Mouse (Mus musculus) CD4-positive helper T cell, adult 2 months (primary cell): ENCODE measurements around the gene Heatr3.

Experiments
- DNase-seq: peaks from one replicate; pipeline ENCODE4 v3.0.0-alpha.2; 2012; ENCODE audit warnings: low read depth, missing footprints, low spot score

Gene Heatr3

DNA sequence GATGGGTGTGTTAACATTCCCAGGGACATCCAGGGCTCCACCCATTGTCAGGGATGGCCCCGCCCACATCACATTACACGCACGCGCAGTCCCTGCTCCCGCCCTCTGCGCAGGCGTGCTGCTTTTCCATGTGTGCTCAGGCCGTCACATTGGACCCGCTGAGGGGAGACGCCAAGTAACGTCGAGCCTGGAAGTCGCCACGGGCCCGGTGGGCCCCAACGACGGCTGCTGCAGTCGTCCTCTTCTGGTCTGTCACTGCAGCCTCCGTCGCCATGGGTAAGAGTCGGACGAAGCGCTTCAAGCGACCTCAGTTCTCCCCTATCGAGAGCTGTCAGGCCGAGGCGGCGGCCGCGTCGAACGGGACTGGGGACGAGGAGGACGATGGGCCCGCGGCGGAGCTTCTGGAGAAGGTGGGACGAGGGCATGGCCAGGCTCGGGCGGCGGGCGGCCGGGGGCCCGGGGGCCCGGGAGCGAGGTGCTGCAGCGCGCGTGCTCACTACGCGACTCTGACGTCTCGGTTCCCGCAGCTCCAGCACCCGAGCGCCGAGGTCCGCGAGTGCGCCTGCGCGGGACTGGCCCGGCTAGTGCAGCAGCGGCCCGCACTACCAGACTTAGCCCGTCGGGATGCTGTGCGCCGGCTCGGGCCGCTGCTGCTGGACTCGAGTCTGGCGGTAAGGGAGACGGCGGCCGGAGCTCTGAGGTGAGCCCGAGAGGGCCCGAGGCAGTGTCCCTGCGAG is at the start of gene Heatr3:
Gene Heatr3 (plus strand): TSS at position 108 of the 737 bp plus-strand sequence.
- DNase-seq, result peak; percentile 91

DNA sequence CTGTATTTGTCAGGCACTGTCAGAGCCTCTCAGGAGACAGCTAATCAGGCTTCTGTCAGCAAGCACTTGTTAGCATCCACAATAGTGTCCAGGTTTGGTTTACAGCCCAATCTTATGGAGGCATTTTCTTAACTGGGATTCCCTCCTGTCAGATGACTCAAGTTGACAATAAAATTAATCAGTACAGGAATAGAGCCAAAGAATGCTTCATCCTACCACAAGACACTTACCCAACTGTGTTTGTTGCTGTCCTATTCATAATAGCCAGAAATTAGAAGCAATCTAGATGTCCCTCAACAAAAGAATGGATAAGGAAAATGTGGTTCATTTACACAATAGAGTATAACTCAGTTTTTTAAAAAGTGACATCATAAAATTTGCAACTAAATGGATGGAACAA is 49.6 kb upstream of the Heatr3 start:
- DNase-seq, result no peak

DNA sequence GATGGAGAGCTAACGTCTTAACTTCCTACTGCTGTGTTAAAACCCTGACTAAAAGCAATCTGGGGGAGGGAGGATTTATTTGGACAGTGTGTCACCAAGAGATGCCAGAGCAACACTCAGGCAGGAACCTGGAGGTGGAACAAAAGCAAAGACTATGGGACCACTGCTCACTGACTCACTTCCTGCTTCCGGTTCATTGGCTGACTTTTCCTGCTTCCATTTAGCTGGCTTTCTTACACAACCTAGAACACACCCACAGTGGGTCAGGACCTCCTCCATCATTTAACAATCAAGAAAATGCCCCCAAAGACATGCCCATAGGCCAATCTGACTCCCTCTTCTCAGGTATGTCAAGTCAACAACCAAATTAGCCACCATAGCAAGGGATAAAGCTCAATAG is 46.0 kb upstream of the Heatr3 start:
- DNase-seq, result no peak

DNA sequence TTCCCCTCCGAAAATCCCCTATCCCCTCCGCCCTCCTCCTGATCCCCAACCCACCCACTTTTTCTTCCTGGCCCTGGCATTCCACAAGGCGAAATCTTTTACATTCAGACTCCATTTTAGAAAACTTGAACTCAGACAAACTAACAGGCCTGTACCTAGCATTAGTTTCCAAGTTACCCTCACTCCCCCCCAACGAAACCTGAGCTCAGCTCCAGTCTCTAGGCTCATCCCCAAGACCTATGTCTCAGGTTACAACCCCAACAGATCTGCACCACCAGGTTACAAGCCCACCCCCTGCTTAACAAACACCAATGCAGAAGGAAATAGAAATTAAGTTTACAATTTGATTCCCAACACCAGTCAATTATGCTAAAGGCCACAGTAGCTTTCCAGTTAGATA is 44.3 kb upstream of the Heatr3 start:
- no peak for DNase-seq

DNA sequence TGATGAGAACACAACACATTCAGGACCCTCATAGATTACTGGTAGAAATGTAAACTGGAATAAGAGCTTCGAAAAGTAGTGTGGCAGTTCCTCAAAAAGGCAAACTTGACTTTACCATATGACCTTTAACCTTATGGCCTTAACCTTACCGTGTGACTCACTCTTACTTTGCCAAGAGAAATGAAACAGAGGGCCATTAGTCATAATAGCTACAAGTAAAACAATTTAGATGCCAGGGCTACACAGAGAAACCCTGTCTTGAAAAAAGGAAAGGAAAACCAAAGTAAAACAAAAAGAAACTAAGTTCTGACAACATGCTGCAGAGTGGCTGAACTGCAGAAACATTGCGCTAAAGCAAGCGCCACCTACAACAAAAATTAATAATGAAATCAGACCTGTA is 38.8 kb upstream of the Heatr3 start:
- DNase-seq, result no peak

DNA sequence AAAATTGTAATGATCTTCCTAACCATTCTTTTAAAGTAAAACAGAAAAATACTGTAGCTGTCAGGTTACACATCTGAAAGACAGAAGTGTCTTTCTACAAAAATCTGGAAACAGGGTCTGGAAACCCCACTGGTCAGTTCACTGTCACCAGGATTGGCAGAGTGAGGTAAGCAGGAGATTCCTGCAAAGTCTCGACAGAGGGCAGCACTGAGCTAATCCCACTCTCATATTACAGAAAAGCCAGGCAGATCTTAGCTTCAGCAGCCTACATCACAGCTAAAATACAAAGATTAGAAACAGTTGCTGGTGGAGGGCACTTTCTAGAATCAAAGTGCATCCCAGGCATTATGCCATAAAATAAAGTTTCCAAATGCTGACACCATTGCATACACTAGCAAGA is 38.1 kb upstream of the Heatr3 start:
- peak; percentile 45 for DNase-seq

DNA sequence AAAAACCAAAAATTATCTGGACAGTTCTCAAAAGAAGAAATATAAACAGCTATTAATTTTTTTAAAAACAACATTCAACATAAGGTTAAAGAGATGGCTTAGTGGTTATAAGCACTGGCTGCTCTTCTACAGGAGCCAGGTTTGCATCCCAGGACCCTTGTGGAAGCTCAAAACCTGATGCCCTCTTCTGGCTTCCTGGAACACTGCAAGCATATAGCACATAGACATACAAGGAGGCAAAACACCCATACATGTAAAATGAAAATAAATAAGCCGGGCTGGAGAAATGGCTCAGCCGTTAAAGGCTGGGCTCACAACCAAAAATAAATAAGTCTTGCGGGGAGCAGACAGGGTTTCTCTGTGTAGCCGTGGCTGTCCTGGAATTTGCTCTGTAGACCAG is 28.4 kb upstream of the Heatr3 start:
- no peak for DNase-seq

DNA sequence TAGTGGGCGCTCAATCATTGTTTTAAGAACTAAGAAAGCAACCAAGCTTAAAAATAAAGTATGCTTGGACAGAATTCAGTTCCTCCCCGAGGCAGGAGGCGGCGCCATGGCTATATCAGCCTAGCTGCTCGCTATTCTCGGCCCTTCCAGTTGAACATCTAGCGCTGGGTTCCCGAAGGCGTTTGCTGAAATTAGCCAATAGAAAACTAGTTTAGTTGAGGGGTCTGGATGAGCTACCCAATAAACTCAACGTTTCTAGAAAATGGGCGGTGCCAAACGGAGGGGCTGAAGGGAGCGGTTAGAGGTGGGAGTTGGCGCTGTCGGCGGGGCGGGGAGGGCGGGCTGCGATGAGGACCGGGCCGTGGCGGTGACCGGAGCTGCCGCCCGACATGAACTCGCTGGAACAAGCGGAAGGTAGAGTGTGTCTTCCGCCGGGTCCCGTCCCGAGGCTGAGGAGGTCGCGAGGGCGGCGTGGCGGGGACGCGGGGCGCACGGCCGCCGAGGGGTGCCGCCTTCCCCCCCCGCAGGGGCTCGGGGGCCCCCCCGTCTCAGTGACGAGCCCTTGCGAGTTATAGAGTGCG is 19.1 kb upstream of the Heatr3 start, which contains the start of gene Cnep1r1:
Gene Cnep1r1 (plus strand): TSS at position 314 of the 581 bp plus-strand sequence.
- peak; percentile 98 for DNase-seq

DNA sequence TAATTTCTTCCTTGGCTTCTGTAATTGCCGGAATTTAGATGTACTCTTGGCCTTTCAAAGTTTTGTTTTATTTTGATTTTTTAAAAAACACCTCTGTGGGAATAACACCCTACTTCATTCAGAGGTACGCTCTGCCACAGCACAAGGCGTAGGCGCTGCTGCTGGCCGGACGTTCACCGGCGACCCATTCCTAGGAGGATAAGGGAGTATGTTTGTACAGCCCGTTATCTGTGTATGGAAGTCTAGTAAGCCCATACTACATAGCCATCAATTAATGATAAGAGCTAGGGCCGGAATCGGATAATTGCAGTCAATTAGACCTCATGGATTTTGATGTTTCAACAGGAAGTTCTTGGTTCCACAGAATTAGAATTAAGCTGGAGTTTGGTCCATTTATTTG is 18.6 kb upstream of the Heatr3 start:
- no peak for DNase-seq

DNA sequence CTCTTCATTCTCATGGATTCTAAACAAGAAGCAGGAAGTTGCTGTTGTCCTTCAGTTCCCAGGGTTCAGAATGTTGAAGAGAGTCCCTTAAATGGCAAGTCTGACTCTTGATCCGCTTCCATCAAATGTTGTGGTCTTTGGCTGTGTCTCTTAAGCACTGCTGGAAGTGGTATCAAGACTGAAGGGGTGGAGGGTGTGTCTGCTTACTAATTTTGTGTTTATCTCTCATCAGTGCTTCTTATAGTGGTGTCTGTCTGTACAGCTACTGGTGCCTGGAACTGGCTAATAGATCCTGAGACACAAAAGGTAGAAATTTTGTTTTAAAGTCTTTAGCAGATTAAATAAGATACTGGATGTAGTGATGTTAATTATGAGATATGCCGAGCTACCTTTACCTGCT is 12.8 kb upstream of the Heatr3 start:
- no peak for DNase-seq

DNA sequence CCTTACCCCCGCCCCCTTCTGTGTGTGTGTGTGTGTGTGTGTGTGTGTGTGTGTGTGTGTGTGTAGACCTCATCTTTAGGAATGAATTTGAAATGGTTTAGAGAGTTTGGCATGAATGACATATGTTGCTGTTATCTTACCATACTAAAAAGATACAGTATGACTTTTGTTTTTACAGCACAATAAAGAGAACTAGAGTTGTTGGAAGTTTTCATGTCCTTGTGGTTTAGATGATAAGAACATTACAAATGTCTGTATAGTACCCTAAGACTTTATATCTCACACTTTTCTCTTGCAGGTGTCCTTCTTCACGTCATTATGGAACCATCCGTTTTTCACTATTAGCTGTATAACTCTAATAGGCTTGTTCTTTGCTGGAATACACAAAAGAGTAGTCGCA is 8.3 kb upstream of the Heatr3 start:
- no peak for DNase-seq

DNA sequence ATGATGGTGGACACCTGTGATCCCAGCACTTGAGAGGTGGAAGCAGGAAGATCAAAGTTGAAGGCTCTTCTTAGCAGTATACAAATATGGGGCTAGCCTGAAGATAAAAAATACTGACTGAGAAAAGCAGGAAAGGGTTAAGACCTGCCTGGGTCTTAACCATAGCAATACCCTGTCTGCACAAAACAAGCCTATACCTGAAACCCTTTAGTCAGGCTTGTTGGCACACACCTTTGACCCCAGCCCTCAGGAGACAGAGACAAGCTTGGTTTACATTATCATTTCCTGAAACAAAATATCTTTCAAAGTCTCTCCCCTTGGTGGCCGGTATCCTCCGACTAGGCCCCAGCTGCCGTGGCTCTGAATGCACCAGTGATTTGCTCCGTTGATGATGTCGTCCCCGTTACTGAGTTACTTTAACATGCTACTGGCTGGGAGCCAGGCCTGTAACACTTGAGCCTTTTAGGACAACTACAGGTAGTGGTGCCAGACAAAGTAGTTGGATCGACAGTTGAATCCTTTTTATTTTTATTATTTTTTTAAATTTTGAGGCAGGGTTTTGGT is 6.8 kb upstream of the Heatr3 start:
- no peak for DNase-seq

DNA sequence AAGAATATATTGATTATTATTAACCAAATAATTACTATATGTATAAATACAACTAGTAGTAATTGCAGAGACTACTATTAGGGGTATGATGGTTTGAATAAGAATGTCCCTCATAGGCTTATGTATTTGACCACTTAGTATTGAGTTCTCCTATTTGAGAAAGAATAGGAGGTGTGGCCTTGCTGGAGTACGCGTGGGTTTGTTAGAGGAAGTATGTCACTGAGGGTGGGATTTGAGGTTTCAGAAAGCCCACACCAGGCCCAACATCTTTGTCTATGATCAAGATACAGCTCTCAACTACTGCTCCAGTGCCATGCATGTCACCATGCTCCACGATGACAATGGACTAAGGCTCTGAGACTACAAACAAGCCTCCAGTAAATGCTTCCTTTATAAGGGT is 1.6 kb downstream of the Heatr3 start:
- peak; percentile 26 for DNase-seq

DNA sequence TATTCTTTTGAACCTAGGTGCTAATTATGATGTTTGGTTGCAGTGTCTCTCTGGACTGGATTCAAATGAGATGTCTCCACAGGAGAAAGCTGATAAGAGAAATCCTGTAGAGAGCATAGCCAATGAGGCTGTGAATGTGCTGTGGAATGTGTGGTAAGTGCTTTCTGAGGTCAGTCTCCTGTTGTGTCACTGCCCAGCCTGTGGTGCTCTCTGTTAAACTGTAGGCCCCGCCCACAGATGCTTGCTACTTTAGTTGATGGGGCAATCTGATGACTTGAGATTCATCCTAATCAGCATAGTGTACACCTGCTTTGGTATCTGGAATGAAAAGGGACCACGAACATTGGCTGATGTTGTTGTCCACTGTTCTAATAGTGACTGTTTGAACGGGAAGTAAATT is 4.0 kb downstream of the Heatr3 start:
- DNase-seq, result no peak

DNA sequence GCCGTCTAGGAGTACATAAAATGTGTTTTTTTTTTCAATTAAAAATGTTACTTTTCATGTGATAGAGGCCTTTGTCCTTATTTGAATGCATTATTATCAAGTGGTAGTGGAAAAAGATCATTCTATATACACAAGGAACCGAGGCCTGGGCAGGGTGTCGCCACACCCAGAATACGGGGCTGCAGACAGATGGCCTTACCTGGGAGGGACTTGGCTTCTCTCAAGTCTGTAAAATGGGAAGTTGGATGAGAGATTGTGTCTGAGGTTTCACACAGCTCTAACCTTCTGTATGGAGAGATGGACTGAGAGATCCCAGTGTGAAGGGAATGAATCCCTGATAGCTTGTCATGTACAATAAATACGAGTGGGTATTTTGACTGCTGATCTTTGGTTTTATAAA is 6.4 kb downstream of the Heatr3 start:
- DNase-seq, result no peak

DNA sequence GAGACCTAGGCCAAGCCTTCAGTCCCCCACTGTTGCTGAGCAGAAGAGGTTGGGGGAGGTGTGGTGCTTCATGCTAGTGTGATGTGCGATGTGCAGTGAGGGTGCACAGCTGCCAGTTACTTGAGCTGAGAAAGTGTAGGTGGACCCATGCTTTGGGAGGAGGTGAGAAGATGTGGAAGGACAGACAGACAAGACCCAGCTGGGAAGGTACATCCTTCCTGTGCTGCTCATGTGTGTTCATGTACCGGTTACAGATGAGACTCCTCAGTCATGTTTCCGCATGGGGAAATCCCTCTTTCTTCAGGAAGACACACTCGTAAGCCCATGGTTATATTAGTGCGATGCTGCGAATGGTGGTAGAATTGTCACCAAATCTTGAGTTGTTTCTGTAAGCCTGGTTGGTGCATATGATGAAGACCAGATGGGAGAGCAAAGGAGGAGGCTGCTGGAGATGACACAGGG is 13.3 kb downstream of the Heatr3 start:
- DNase-seq, result peak; percentile 9

DNA sequence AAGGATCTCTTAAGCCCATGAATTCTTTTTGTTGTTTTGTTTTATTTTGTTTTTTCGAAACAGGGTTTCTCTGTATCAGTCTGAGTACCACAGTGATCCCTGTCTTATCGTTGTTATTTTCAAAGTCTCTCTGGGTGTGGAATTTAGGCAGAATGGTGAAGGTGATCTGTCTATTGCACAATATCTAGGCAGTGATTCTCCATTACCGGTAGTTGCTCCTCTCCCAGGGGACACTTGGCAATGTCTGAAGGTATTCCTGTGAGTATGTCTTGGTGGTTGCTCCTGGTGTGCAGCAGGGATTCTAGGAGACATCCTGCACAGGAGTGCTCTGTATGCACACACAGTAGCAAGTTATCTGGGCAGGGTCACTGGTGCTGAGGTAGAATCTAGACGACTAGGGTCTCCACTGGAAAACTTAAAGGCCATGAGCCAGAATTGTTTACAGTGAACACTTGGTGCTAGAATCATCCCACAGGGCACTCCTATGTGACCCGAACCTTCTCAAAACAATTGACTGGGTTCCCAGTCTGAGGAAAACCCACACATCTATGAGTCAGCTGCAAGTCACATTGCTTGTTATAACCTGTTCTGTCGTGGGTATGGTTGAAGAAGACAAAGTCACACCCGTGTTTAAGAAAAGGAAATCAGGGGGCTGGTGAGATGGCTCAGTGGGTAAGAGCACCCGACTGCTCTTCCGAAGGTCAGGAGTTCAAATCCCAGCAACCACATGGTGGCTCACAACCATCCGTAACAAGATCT is 22.8 kb downstream of the Heatr3 start:
- DNase-seq, result no peak

DNA sequence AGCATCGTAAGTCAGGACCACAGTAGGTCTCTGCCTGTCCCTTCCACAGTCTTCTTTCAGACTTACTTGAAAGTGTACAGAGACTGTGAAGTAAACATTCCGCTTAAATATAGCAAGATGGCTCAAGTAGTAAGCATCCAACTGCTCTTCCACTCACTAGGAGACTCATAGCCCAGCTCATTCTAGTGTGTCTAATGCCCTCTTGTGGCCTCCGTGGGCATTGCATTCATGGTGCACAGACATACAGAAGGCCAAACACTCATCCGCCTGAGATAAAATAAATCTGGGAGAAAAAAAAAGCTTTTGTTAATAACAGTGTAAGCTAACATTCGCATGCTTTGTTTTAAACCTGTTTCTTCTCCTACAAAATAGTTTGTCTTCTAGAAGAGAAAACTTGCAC is 23.8 kb downstream of the Heatr3 start:
- DNase-seq, result peak; percentile 67

DNA sequence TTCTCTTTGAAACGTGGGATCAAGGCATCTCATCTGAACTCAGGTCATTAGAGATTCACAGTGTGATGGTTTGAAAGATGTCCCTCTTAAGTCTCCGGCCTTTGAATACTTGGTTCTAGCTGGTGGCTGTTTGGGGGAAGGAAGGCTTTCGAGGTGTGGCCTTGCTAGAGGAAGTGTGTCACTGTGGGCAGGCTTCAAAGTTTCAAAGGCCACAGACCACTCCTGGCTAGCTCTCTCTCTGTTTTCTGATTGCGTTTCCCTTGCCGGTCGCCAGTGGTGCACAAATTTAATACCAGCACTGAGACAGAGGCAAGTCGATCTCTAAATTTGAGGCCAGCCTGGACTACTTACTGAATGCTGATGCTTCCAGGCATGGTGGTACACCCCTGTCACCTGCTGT is 37.6 kb downstream of the Heatr3 start:
- no peak for DNase-seq

DNA sequence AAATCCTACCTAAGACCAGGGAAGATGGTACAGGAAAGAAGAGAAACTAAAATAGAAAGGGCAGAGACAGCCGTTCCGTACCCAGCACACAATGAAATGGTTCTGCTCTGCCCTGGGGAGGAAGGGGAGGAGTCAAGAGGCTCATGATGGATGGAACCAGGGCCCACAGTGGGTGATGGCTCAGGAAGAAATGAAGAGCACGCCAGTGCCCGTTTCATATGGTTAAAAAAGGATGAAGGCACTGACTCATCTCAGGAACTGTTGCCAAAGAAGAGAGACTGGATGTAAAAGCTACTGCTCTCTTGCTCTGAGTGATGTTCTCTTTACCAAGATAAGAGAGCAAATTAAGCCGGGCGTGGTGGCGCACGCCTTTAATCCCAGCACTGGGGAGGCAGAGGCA is 39.6 kb downstream of the Heatr3 start:
- peak; percentile 31 for DNase-seq

DNA sequence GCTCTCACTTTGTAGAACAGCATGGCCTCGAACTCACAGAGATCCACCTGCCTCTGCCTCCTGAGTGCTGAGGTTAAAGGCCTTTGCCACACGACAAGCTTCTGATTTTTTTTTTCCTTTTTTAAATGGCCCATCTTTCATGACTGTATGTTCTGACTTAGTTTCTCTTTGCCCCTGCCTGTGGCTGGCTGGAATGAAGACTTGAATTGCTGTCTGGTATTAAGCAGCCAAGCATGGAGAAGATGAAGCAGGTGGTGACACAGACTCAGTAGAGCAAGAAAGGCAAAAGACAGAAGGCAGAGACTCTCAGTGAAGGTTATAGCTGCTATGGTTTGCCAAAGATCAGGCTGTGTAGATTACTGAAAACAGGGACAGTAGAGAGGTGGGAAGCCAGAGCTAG is 45.5 kb downstream of the Heatr3 start:
- DNase-seq, result no peak

DNA sequence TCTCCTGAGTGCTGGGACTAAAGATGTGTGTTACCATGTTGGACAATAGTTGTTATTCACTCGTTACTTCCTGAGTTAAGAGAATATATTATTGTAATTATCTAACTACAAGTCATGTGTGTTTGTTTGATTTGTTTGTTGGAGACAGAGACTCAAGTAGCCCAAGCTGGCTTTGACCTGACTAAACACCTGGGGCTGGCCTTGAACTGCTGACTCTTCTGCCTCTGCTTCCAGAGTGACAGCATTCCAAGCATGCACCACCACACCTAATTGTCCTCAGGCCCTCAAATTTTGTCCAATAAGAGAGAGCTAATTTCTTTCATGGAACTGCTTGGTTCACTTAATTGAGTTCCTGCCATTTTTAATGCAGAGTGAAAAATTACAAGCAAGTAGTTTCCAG is 47.3 kb downstream of the Heatr3 start:
- DNase-seq, result no peak
